Mouse (Mus musculus) hematopoietic stem cell, adult 5-6 weeks (primary cell): Measurements from ENCODE around the gene Gmpr. TPM values are rescaled to one million over a fixed set of nuclear protein-coding genes. Genes with fewer than 3 reads are reported as not detected.

ENCODE experiments used
- ATAC-seq, 2 experiments: fragments of 125-278 bp in 1 of 2; replicated peaks in 1 of 2; 2 replicates each; pipeline ENCODE4 v1.8.0; 2016 to 2017; ENCODE audit warnings: inconsistent platforms in 2 of 2, mild to moderate bottlenecking in 2 of 2, moderate number of reproducible peaks in 2 of 2, low read depth in 1 of 2, moderate TSS enrichment in 1 of 2; ENCODE audit not compliant: low FRiP score in 2 of 2, poor library complexity in 2 of 2, severe bottlenecking in 2 of 2, insufficient read depth in 1 of 2, low TSS enrichment in 1 of 2
- total RNA-seq: library from RNA; stranded (forward); fragments of 172-1452, 232-1000 nt; gene quantifications from 2 replicates; pipeline ENCODE4 v1.2.3, GENCODE M21; 2017

Gene Gmpr
- total RNA-seq, 1 experiment from 2014 or later: 11.7 TPM

GRCm38 (mm10) chr13:45571795-45572262 lies 64.6 kb downstream of the Gmpr start:
- ATAC-seq: peak; percentile 71 to 77

- ATAC-seq: no peak
Observed at GRCm38 (mm10) chr13:45572768-45573167, 65.5 kb downstream of the Gmpr start.

- no peak for ATAC-seq
Observed at GRCm38 (mm10) chr13:45576185-45576584, 68.9 kb downstream of the Gmpr start.

- no peak for ATAC-seq
Observed at GRCm38 (mm10) chr13:45577366-45577765, 70.1 kb downstream of the Gmpr start.

GRCm38 (mm10) chr13:45577784-45578183 lies 70.5 kb downstream of the Gmpr start:
- ATAC-seq: no peak

GRCm38 (mm10) chr13:45579751-45580150 lies 72.5 kb downstream of the Gmpr start:
- no peak for ATAC-seq

- no peak for ATAC-seq
Observed at GRCm38 (mm10) chr13:45582294-45582693, 75.0 kb downstream of the Gmpr start.

- ATAC-seq: no peak
Observed at GRCm38 (mm10) chr13:45583061-45583460, 75.8 kb downstream of the Gmpr start.

- no peak for ATAC-seq
Observed at GRCm38 (mm10) chr13:45590898-45591297, 83.7 kb downstream of the Gmpr start.

GRCm38 (mm10) chr13:45593914-45594313 lies 86.7 kb downstream of the Gmpr start:
- no peak for ATAC-seq

GRCm38 (mm10) chr13:45595416-45595815 lies 88.2 kb downstream of the Gmpr start:
- ATAC-seq: no peak

GRCm38 (mm10) chr13:45599831-45600230 lies 92.6 kb downstream of the Gmpr start:
- ATAC-seq: no peak

GRCm38 (mm10) chr13:45600443-45600842 lies 93.2 kb downstream of the Gmpr start:
- peak in 1 of 2 experiments; percentile 45; a peak in 2 of 4 replicates for ATAC-seq

Other genes with a start within 250 kb of the Gmpr start
- 26.1 and 30.1 TPM in 2 replicates for gene Mylip, start 117.7 kb upstream of the Gmpr start, total RNA-seq